Mouse (Mus musculus) left cerebral cortex, postnatal 36 days (tissue): Measurements from ENCODE around the gene Npw. TPM values are rescaled to one million over a fixed set of nuclear protein-coding genes. Genes with fewer than 3 reads are reported as not detected.

Experiments
- DNase-seq, 2 experiments: peaks; one replicate each; pipeline ENCODE4 v3.0.0; 2021 to 2022; ENCODE audit warnings: low spot score in 2 of 2, mixed read lengths in 1 of 2
- intact Hi-C: fragments of 180-260 bp; cut with DNase I; formaldehyde crosslinking; loops from one replicate; pipeline ENCODE4 v1.15.1; 2025
- total RNA-seq, 2 experiments: library from RNA; stranded (reverse); gene quantifications; 2 replicates each; pipeline ENCODE4 v1.2.3; 2021

The Npw gene
- total RNA-seq, 2 experiments from 2014 or later: 1.1 to 1.3 TPM

DNA sequence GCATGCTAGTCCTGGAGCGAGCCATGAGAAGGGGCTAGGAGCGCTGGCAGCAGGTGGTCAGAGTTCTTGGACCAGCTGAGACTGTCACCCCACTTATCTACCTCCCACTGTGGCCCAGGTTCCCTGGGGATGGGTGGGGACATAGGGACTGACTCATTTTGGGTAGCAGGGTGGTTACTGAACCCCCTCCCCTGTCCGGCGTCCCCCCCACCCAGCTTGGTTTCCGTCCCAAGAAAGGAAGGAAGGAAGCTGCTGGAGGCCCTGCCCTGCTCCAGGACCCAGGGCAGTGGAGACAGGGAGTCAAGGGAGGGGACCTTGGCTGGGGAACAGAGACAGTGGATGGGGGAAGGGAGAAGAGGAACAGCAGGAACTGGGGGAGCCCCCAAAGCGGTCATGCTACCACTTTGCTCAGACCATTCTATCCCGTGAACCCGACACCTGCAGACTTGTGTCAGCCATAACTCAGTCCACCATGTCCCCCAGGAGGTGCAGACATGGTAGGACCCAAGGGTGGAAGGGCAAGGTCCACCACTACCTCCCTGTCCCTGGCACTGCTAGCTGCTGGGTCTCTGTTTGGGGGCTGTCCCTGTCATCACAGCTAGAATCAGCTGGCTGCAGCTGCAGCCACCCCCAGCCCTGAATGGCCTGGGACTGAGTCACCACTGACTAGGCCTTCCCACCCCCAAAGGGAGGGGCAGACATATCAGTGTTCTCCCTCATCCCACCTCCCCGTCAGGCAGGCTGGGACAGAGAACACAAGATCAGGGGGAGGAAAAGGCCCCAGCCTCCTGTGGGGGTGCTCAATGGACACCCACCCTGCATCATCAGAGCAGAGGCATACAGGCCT, 13.2 kb downstream of the Npw start:
- no peak for DNase-seq
- intact Hi-C loops: no loop called here

DNA sequence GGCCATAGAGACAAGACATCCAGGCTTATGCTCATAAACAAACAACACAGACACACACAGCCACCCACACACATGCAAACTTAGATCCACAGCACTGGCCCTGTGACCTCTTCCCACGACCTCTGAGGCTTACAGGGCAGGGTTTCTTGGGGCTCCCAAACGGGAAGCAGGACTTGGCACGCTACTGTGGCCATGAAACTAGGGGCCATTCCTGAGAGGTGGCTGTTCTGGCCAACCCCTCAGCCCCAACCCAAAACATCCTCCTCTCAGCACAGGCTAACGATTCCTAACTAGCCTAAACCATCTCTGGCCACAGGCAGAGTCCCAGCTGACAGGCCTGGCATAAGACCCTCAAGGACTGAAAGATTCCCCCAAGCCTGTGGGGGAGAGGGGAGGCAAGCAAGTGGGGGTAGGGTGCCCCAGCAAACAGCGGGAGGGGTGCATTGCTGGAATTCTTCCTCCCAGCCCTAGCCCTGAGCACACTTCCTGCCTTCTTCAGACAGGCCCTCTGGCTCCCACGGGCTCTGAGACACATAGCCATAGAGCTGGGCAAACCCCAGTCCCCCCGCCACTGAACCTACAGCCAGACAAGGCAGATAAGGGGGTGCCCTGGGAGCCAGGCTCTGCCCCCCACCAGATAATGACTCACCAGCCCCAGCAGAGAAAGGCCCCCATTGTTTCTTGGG, 14.1 kb downstream of the Npw start:
- no peak for DNase-seq

DNA sequence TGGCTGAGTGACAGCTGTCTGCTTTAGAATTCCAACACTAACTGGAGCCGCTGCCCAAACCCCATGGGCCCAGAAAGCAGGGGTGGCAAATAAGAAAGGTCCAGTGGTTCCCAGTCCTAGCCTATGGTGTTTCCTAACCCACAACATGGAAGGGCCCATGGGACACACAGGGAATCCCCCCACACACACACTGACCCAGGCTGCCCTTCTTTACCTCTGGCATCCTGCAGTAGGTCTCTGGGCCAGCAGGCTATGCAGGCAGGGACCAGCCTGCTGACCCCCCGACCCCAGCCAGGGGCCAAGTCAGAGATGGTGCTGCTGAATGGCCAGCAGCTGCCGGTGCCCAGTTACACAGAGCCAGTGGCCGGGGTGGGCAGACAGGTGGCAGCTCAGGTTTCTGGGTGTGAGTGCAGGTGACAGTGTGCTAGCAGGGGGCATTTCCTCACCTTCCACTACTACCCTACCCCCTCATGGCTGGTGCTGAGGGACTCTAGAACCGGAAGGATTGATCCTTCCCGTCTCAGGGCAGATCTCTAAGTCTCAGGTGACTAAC, 15.4 kb downstream of the Npw start:
- DNase-seq: no peak
- intact Hi-C loops: no loop called here

More for the DNA sequence above, 14.1 kb downstream of the Npw start:
- intact Hi-C loops: no loop called here

DNA sequence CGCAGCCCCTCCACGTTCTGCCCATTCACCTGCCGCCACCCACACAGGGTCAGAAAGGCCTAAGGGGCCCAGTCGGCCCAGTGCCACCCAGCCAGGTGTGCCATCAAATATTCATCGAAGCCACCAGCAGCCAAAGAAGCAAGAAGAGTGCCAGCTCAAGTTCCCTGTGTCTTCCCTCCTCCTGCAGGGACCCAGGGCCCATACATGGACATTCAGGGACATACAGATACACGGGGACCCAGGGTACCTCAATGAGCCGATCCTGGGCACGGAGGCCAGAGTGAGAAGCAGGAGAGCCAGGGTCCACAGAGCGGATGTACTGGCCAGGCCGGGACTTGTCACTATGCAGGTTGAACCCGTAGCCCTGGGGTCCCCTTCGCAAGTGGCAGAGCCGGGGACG, 16.3 kb downstream of the Npw start:
- intact Hi-C loops: no loop called here
- no peak for DNase-seq

DNA sequence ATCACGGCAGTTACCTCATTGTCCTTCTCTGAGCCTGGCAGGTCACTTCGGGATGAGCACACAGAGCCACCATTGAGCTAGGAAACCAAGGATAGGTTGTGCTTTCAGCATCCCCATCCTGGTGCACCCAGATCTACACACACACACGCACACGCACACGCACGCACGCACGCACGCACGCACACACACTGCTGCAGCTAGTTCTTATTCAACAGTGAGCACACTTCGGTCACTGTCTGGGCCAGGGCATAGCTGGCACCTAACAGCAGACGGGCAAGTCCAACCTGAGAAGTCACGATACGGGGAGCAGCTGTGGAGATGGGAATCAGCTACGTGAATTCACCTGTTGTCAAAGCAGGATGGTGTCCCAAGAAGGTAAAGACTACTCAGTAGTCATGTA, 17.7 kb downstream of the Npw start:
- intact Hi-C loops: no loop called here
- DNase-seq: no peak

GRCm38 (mm10) chr17:24640119-24640518, 18.1 kb downstream of the Npw start:
- no peak for DNase-seq
- intact Hi-C loops: no loop called here

GRCm38 (mm10) chr17:24639571-24639988, 18.7 kb downstream of the Npw start:
- intact Hi-C loops: no loop called here
- no peak for DNase-seq

DNA sequence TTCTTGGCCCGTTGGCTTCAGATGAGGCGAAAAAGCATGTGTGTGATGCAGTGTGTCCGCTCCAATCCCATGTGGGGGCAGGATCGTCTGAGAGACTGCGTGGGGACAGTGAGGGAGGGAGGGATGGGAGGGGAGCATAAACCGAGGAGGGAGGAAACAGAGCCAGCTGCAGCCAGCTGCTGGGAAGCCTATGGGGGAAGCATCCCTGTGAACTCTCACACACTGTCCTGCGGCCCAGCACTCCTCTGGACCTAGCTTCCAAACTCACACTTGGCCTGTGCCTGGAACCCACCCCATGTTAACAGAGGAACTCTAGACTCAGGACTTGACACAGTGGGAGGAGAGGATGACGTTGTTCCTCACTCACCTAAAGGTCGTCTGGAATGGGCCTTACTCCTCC, 19.4 kb downstream of the Npw start:
- intact Hi-C loops: no loop called here
- DNase-seq: no peak

GRCm38 (mm10) chr17:24638214-24638613, 20.0 kb downstream of the Npw start:
- intact Hi-C loops: no loop called here
- DNase-seq: no peak

DNA sequence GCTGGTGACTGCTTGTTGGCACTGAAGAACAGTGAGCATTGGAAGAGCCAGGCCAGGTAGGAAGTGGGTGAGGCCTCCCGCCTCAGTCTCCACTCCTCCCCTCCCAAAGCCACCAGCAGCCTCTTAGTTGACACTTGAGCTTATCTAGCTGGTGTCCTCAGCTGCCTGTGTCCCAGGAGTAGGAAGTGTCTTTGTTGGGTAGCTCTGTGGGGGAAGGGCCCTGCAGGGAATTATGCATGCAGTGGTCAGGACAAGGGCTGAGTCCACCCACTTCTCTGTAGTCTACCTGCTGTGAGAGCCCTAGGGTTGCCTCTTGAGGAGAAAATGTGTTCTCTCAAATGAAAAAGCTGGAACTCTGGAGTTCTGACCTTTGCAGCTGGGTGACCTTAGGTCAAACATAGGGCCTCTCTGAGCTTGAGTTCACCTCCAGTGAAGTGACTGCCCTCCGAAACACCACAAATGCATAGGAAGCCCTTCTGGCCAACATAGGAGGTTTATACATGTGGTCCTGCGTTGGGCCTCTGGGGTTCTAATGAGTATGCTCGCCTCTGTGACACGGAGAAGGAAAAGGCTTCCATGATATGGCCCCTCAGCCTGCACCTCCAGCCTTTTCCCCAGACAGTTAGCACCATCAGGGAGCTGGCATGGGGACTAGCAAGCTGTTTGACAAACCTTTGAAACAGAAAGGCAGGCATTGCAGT, 21.3 kb downstream of the Npw start:
- intact Hi-C loops: no loop called here
- no peak for DNase-seq

DNA sequence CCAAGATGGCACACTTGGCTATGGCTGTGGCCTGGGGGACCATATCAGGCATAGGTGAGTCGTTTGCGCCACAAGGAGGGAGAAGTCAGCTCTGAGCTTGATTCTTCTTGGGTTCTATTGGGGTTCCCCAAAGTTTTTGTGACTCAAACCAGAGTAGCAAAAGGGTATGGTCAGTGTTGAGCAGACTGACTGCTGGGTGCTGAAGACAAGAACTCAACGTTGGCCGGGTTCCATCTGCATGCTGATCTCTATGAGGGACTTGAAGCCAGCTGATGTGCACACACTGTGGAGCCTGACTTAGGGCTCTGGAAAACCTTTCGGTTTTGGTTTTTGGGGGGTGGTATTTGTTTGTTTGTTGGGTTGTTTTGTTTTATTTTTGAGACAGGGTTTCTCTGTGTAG, 22.6 kb downstream of the Npw start:
- no peak for DNase-seq
- intact Hi-C loops: no loop called here

- DNase-seq: no peak
- intact Hi-C loops: no loop called here
These were observed 23.2 kb downstream of the Npw start for GRCm38 (mm10) chr17:24635024-24635423.

DNA sequence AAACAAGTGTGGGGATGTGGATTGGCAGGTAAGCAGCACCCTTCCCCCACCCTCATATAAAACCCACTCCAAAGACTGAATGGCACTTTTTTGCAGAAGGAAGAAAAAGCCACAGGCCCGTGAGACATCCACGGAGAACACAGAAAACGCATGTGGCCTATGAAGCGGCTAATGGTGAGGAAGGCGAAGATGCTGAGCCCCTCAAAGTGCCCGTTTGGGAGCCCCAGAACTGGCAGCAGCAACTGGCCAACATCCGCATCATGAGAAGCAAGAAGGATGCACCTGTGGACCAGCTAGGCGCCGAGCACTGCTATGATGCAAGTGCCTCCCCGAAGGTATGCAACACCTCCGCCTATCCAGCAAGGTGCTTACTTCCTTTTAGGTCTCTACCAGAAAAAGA, 24.4 kb downstream of the Npw start:
- DNase-seq: no peak
- intact Hi-C loops: loop anchor here (2.0 to 5.0 kb wide), 3 partner anchors 19 to 87 kb away; partner anchors contain the start of genes Pkd1 and Zfp598

GRCm38 (mm10) chr17:24632813-24633449, 25.3 kb downstream of the Npw start:
- DNase-seq: peak in 1 of 2 experiments; percentile 24
- intact Hi-C loops: loop anchor here (2.0 to 5.0 kb wide), 3 partner anchors 20 to 86 kb away; partner anchors contain the start of genes Pkd1 and Zfp598

DNA sequence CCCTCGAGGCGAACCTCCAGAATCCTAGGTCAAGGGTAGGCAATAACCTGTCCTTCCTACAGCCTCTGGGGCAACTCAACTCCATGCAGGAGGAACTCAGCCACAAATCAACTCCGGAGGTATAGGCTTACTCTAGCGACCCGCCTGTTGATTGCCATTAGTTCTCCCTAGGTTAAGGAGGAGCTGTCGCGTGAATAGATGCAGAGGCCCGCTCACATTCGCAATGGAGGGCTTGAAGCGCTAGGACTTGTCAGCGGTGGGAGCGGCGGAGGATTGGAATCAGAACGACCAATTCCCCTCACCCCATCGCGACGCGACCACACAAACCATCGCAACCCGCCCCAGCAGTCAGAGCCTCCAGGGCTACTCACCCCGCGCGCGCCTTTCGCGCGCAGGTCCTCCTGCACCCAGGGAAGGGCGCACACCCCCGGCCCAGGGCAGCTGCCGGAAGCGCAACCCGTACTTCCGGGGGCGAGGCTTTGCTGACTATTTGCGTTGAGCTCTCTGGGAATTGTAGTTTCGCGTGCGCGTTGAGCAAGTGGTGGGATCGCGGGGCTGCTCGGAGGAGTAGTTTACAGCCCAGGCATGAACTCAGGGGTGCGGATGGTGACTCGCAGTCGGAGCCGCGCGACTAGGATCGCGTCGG, 26.0 kb downstream of the Npw start, which contains the start of the genes Tsc2 and Nthl1:
Tsc2 (minus strand) TSS at position 464 of the 646 bp plus-strand sequence.
Nthl1 (plus strand) TSS at position 514 of the 646 bp plus-strand sequence.
- peak; percentile 84 to 85 for DNase-seq
- intact Hi-C loops: loop anchor here (2.0 to 5.0 kb wide), 3 partner anchors 21 to 85 kb away; partner anchors contain the start of genes Pkd1 and Zfp598

DNA sequence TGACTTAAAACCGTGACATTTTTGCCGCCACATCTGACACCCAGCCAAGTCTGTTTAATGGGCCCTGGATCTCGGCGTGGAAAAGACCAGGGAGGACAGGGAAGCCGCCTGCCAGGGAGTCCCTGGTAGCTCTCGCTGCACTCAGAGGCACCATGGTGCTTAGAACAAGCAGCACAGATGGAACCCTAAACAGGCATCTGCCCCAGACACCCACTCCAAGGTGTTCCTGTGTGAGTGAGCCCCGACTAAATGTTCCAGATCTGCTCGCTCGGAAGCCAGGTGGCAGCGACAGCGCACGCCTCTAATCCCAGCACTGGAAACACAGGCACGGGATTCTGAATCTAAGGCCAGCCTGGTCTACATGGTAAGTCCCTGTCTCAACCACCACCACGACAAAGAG, 28.2 kb downstream of the Npw start:
- intact Hi-C loops: loop anchor here (5.0 kb wide), 2 partner anchors 37 to 83 kb away; partner anchors contain the start of genes Pkd1 and Zfp598
- peak; percentile 32 to 44 for DNase-seq

- peak; percentile 60 to 63 for DNase-seq
These were observed 29.6 kb downstream of the Npw start for GRCm38 (mm10) chr17:24628646-24629045.

GRCm38 (mm10) chr17:24625472-24625871, 32.8 kb downstream of the Npw start:
- no peak for DNase-seq
- intact Hi-C loops: no loop called here

More at GRCm38 (mm10) chr17:24628646-24629045, 29.6 kb downstream of the Npw start:
- intact Hi-C loops: no loop called here
